Mouse (Mus musculus): ENCODE data around the gene Cfap99. TPM values are rescaled to one million over a fixed set of nuclear protein-coding genes. Genes with fewer than 3 reads are reported as not detected.

The Cfap99 gene
- polyA plus RNA-seq, 1 experiment from 2014 or later, result 0.88 TPM

DNA sequence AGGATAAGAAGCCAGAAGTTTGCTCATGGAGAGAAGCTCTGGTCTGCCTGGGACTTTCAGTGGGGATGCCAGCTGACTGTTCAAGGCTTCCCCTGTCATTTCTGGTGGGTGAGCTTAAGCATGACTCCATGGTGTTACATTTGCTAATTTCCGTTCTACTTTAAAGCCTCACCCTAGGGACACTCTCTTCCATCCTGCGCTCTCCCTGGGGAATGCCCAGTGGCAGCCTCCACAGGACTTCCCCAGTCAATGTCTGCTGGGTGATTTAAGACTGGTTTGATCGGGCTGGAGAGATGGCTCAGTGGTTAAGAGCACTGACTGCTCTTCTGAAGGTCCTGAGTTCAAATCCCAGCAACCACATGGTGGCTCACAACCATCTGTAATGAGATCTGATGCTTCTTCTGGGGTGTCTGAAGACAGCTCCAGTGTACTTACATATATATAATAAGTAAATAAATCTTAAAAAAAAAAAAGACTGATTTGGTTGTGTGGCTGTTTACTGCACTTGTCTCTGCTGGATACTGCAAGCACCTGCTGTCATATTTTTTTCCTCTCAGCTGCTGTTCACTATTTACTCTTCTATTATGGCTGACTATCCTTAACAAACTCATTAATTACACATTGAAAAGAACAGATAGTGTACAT is 29.1 kb upstream of the Cfap99 start:
- Histone ChIP-seq H3K36me3 (no peaks in the 10 kb centered on the region), H3K9ac (no peak overlapping the region), H3K4me3 (replicated peaks) (no peak overlapping the region), H3K4me1 (no peaks in the 10 kb centered on the region), H3K9me3 (replicated peaks) (no peaks in the 10 kb centered on the region), H3K27me3 (no peaks in the 10 kb centered on the region), H3K4me2 (replicated peaks) (no peak overlapping the region), H3K27ac (replicated peaks) (no peak overlapping the region)
- WGBS, result 55% methylated on average over 3 of the region's 3 CpGs
- ATAC-seq (ENCODE audit: insufficient number of reproducible peaks, low FRiP score, low TSS enrichment, low read depth), result no peak

DNA sequence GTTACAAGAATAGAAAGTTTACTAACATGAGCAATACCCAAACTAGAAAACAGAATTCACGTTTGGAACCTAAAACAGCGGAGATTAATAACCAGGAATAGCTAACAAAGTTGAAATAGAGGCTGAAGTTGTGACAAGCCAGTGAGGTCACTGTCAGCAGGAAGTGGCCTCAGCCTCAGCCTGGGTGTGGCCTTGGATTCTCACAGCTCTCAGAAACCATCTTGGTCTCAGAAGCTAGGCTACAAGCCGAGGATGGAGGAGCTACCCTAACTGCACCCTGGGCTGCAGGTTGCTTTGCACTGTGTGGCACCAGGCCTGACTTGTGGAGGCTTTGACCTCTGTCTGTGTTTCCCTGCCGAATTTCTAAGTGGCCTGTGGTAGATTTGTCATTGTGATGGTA is 22.3 kb upstream of the Cfap99 start:
- Histone ChIP-seq H3K4me2 (replicated peaks) (no peak overlapping the region), H3K4me1 (no peaks in the 10 kb centered on the region), H3K27ac (replicated peaks) (no peak overlapping the region), H3K4me3 (replicated peaks) (no peak overlapping the region), H3K27me3 (no peaks in the 10 kb centered on the region), H3K36me3 (no peaks in the 10 kb centered on the region), H3K9me3 (replicated peaks) (no peaks in the 10 kb centered on the region), H3K9ac (no peak overlapping the region)
- 66% methylated on average over 4 of the region's 4 CpGs for WGBS
- ATAC-seq (ENCODE audit: insufficient number of reproducible peaks, low FRiP score, low TSS enrichment, low read depth), result no peak

DNA sequence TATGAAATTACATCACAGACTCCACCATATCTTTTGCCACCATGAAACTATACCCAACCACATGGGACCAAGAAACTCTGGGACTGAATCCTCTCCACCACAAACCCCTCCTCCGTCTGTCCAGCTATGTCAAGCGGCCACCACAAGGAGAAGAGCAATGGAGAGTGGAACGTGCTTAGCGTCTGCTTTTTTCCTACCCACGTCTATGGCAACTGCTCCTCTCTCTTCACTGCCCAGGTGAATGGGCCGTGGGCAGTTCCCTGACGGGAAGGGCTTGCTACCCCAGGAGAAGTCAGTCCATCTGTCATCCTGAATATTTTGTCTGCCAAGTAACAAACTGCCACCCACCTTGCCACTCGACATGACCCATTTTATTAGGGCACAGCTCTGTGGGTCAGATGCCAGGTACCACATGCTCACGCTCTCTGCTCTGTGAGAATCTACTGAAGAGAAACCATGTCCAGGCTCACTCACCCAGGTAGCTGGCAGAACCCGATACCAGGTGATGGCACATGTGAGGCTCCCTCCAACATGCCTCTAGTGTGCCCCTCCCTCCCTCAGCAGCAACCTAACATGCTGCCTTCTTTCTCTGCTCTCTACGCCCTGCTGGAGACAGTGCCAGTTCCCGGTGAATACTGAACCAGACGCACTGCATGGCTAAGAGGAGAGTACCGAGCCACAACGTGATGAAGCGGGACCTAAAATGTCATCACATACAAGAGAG is 19.0 kb upstream of the Cfap99 start:
- 78% methylated on average over 16 of the region's 16 CpGs for whole genome bisulfite sequencing
- no peaks in the 10 kb centered on the region for H3K4me1 ChIP-seq

DNA sequence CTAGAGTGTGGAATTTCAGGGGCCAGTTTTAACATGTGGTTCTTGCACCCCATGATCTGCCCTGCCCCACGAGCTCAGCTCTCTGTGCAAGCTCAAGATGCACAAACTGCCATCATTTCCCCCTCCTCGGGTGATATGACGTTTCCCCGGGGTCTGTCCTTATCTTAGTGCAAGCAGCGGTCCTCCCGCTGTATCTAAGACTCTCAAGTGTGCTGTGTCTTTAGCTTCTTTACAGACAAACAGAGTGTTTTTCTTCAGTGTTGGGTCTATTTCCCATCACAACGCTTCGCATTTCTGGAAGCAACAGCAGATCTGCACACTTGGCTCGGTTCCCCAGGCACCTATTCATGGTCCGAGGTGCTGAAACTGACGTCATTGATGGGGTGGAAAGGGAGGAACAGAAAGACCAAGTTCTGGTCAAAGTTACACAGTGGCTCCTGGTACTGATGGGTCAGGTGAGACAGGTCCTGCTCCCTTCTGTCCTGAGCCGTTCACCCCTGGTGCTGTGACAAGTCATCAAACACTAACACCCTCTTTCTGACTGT is 18.4 kb upstream of the Cfap99 start:
- Histone ChIP-seq H3K4me3 (replicated peaks) (no peak overlapping the region), H3K27ac (replicated peaks) (no peak overlapping the region), H3K27me3 (no peaks in the 10 kb centered on the region), H3K9me3 (replicated peaks) (no peaks in the 10 kb centered on the region), H3K4me1 (no peaks in the 10 kb centered on the region), H3K36me3 (no peaks in the 10 kb centered on the region), H3K4me2 (replicated peaks) (no peak overlapping the region), H3K9ac (no peak overlapping the region)
- no peak for ATAC-seq (ENCODE audit: insufficient number of reproducible peaks, low FRiP score, low TSS enrichment, low read depth)
- WGBS, result 59% methylated on average over 12 of the region's 12 CpGs

More for the DNA sequence above, 19.0 kb upstream of the Cfap99 start:
- H3K36me3 ChIP-seq, result no peaks in the 10 kb centered on the region
- no peak overlapping the region for H3K9ac ChIP-seq
- H3K27me3 ChIP-seq, result no peaks in the 10 kb centered on the region
- H3K4me2 ChIP-seq (replicated peaks), result no peak overlapping the region
- no peak overlapping the region for H3K27ac ChIP-seq (replicated peaks)
- no peaks in the 10 kb centered on the region for H3K9me3 ChIP-seq (replicated peaks)
- no peak overlapping the region for H3K4me3 ChIP-seq (replicated peaks)
- no peak for ATAC-seq (ENCODE audit: insufficient number of reproducible peaks, low FRiP score, low TSS enrichment, low read depth)

DNA sequence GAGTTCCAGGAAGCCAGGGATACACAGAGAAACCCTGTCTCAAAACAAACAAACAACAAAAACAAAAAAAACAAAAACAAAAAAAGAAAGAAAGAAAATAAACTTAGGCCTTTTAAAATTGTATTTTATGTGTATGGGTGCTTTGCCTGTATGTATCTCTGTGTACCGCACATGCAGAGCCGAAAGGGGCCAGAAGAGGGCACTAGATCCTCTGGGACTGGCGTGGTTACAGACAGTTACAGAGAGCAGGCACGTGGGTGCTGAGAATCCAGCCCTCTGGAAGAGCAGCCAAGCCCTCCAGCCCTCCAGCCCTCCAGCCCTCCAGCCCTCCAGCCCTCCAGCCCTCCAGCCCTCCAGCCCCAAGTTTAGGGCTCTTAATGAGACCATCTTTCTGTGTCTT is 16.7 kb upstream of the Cfap99 start:
- Histone ChIP-seq H3K9me3 (replicated peaks) (no peaks in the 10 kb centered on the region), H3K4me2 (replicated peaks) (no peak overlapping the region), H3K4me1 (no peaks in the 10 kb centered on the region), H3K27ac (replicated peaks) (no peak overlapping the region), H3K36me3 (no peaks in the 10 kb centered on the region), H3K4me3 (replicated peaks) (no peak overlapping the region), H3K9ac (no peak overlapping the region), H3K27me3 (no peaks in the 10 kb centered on the region)
- no peak for ATAC-seq (ENCODE audit: insufficient number of reproducible peaks, low FRiP score, low TSS enrichment, low read depth)
- WGBS, result 28% methylated on average over 4 of the region's 4 CpGs

DNA sequence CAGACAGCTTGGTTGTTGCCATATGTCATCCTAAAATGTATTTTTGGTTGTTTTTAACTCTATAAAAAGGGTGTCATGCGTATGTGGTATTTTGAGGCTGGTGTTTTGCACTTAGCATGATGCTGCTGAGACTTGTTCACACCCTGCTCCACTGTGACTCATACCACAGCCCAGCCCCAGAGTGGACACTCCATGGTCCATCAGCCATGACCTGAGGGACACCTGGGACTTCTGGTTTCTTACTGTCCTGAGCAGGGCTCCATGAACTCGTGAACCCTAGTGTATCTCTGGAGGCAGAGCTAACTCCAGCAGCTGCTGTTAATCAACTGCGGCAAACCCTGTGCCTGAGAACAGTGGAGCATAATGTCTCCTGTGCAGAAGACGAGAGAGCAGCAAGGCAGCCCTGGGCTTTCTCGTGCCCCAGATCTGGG is 15.1 kb upstream of the Cfap99 start:
- Histone ChIP-seq H3K4me2 (replicated peaks) (no peak overlapping the region), H3K27me3 (no peaks in the 10 kb centered on the region), H3K4me1 (no peaks in the 10 kb centered on the region), H3K9me3 (replicated peaks) (no peaks in the 10 kb centered on the region), H3K36me3 (no peaks in the 10 kb centered on the region), H3K9ac (no peak overlapping the region), H3K27ac (replicated peaks) (no peak overlapping the region), H3K4me3 (replicated peaks) (no peak overlapping the region)
- ATAC-seq (ENCODE audit: insufficient number of reproducible peaks, low FRiP score, low TSS enrichment, low read depth), result no peak
- 47% methylated on average over 5 of the region's 5 CpGs for WGBS

DNA sequence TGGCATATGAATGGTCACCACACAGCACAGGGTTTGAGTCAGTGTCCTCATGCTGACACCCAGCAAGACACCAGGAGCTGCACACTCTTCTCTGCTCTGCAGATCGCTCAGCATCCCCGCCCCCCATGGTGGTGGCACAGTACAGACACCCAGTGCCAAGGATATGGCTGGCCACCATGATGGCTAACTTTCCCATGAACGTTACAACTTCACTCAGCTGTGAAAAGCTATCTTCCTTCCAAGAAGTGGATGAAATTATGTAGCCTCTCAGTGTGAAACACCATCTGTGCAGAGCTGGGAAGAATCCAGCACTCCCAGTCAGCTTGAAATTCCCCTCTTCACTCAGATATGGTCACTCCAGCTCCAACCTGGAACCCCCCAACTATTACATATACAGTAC is 14.1 kb upstream of the Cfap99 start:
- ATAC-seq (ENCODE audit: insufficient number of reproducible peaks, low FRiP score, low TSS enrichment, low read depth), result no peak
- Histone ChIP-seq H3K27me3 (no peaks in the 10 kb centered on the region), H3K9me3 (replicated peaks) (no peaks in the 10 kb centered on the region), H3K4me1 (no peaks in the 10 kb centered on the region), H3K4me3 (replicated peaks) (no peak overlapping the region), H3K9ac (no peak overlapping the region), H3K36me3 (no peaks in the 10 kb centered on the region), H3K27ac (replicated peaks) (no peak overlapping the region), H3K4me2 (replicated peaks) (no peak overlapping the region)
- 85% methylated on average over 3 of the region's 3 CpGs for WGBS

DNA sequence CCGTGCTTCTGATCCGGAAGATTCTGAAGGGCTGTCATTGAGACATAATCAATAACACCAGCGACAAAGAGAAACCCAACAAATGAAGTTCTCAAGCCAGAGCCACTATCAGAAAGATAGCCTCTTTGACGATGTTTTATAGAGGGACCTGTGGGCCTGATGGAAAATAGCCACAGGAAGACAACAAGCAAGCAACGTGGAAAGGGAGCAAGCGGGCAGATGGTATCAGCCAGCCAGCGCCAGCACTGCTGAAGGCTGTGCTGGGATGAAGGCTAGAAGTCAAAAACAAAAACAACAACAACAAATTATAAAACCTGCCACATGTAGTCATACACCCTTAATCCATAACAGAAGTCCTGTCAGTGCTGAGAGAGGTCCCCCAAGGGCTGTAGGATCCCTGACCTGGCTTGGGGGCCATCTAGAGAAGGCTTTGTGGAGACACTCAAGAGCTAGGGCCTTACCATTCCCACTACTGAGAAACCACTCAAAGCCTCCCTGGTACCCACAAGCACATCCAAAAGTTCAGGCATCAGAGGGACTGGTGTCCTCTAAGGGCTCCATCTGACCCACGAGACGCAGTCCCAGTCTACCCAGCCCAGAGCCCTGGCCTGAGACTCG is 13.6 kb upstream of the Cfap99 start:
- H3K27ac ChIP-seq (replicated peaks), result no peak overlapping the region
- 89% methylated on average over 10 of the region's 10 CpGs for WGBS
- no peak overlapping the region for H3K4me2 ChIP-seq (replicated peaks)
- no peak overlapping the region for H3K9ac ChIP-seq
- no peaks in the 10 kb centered on the region for H3K36me3 ChIP-seq
- 0 out of 2 replicates have a peak, but pooled peaks cover 2% of the 10 kb centered on the region for H3K27me3 ChIP-seq
- ATAC-seq (ENCODE audit: insufficient number of reproducible peaks, low FRiP score, low TSS enrichment, low read depth), result no peak
- H3K9me3 ChIP-seq (replicated peaks), result no peaks in the 10 kb centered on the region
- H3K4me1 ChIP-seq, result no peaks in the 10 kb centered on the region
- no peak overlapping the region for H3K4me3 ChIP-seq (replicated peaks)

DNA sequence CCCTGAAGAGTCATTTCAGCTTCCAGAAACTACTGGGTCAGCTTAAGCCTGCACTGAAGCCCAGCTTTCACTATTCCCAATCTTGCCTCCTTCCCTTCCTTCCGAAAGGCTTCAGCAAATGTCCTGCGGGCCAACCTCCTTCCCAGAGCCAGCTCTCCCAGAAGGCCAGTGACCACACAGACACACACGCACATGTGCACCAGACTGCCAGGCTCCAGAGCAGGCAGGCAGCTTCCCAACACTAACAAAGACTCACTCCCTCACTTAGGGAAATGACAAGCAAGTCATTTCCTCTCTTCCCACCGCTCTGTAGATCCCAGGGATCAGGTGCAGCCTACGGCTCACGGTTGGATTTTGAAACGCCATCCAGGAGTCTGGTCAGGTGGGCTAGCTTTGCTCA is 12.2 kb upstream of the Cfap99 start:
- Histone ChIP-seq H3K27me3 (0 out of 2 replicates have a peak, but pooled peaks cover 3% of the 10 kb centered on the region), H3K4me3 (replicated peaks) (no peak overlapping the region), H3K36me3 (no peaks in the 10 kb centered on the region), H3K4me1 (no peaks in the 10 kb centered on the region), H3K9ac (no peak overlapping the region), H3K27ac (replicated peaks) (no peak overlapping the region), H3K9me3 (replicated peaks) (no peaks in the 10 kb centered on the region), H3K4me2 (replicated peaks) (no peak overlapping the region)
- ATAC-seq (ENCODE audit: insufficient number of reproducible peaks, low FRiP score, low TSS enrichment, low read depth), result no peak
- 72% methylated on average over 7 of the region's 7 CpGs for WGBS

DNA sequence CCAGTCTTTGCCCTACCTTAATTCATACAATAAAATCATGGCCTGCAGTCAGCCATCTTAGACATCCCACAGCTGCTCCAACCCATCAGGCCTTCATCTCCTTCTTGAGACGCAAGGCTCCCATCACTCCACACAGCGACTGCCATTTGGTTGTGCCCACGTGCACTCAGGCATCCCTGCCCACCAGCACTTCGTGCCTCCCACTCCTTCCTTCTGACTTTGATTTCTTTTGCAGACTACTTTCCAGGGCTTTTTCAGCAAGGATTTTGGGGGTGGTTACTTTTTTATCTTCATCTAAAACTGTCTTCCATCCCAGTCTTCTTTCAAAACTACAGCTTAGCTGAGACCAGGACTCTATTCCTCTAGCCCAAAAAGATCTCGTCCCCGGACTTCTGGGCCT is 11.7 kb upstream of the Cfap99 start:
- no peak overlapping the region for H3K4me2 ChIP-seq (replicated peaks)
- no peak overlapping the region for H3K27ac ChIP-seq (replicated peaks)
- ATAC-seq (ENCODE audit: insufficient number of reproducible peaks, low FRiP score, low TSS enrichment, low read depth), result no peak
- H3K4me3 ChIP-seq (replicated peaks), result no peak overlapping the region
- H3K9me3 ChIP-seq (replicated peaks), result no peaks in the 10 kb centered on the region
- no peak overlapping the region for H3K9ac ChIP-seq
- 60% methylated on average over 6 of the region's 6 CpGs for WGBS
- H3K36me3 ChIP-seq, result no peaks in the 10 kb centered on the region
- H3K27me3 ChIP-seq, result 0 out of 2 replicates have a peak, but pooled peaks cover 3% of the 10 kb centered on the region
- H3K4me1 ChIP-seq, result no peaks in the 10 kb centered on the region

DNA sequence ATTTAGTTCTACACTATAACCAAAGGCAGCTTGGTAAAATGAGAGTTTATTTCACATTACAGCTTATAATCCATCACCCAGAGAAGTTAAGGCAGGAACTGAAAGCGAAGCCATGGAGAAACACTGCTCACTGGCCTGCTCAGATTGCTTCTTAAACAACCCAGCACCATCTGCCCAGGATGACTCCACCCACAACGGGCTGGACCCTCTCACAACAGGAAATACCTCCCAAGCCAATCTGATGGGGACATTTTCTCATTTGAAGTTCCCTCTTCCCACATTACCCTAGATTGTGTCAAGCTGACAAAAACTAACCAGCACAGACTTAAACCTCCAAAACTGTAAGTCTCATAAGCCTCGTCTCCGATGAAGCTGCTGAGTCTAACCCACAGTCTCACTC is 10.3 kb upstream of the Cfap99 start:
- H3K4me3 ChIP-seq (replicated peaks), result no peak overlapping the region
- H3K4me2 ChIP-seq (replicated peaks), result no peak overlapping the region
- ATAC-seq (ENCODE audit: insufficient number of reproducible peaks, low FRiP score, low TSS enrichment, low read depth), result no peak
- 0 out of 2 replicates have a peak, but pooled peaks cover 3% of the 10 kb centered on the region for H3K27me3 ChIP-seq
- H3K27ac ChIP-seq (replicated peaks), result no peak overlapping the region
- no peak overlapping the region for H3K9ac ChIP-seq
- no peaks in the 10 kb centered on the region for H3K36me3 ChIP-seq
- H3K4me1 ChIP-seq, result no peaks in the 10 kb centered on the region
- 66% methylated on average over 4 of the region's 4 CpGs for WGBS
- H3K9me3 ChIP-seq (replicated peaks), result no peaks in the 10 kb centered on the region
